Mouse (Mus musculus): ENCODE data around the gene Itpripl2.

Gene Itpripl2

GRCm38 (mm10) chr7:118491431-118492147, at the start of gene Itpripl2:
Gene Itpripl2 (minus strand): TSS chr7:118491975.
- in situ Hi-C loops (cut with MboI, MseI), result no loop called here

GRCm38 (mm10) chr7:118535076-118535475, 43.3 kb upstream of the Itpripl2 start:
- in situ Hi-C loops (cut with MboI, MseI), result loop anchor here (10.0 kb wide), 2 partner anchors 320 to 1320 kb away; partner anchors contain the start of genes Iqck (in 1 of the 2) and Knop1 (in 1 of the 2)

GRCm38 (mm10) chr7:118534326-118534725, 42.6 kb upstream of the Itpripl2 start:
- in situ Hi-C loops (cut with MboI, MseI), result loop anchor here (10.0 kb wide), 2 partner anchors 320 to 1320 kb away; partner anchors contain the start of genes Iqck (in 1 of the 2) and Knop1 (in 1 of the 2)

- in situ Hi-C loops (cut with MboI, MseI), result loop anchor here (10.0 kb wide), 2 partner anchors 322 to 1322 kb away; partner anchors contain the start of genes Iqck (in 1 of the 2) and Knop1 (in 1 of the 2)
Observed at GRCm38 (mm10) chr7:118533178-118533578, 41.4 kb upstream of the Itpripl2 start, which contains the start of gene Coq7. Gene Coq7 (minus strand): TSS chr7:118533356.

GRCm38 (mm10) chr7:118532519-118533177, 40.9 kb upstream of the Itpripl2 start:
- in situ Hi-C loops (cut with MboI, MseI), result loop anchor here (10.0 kb wide), 2 partner anchors 322 to 1322 kb away; partner anchors contain the start of genes Iqck (in 1 of the 2) and Knop1 (in 1 of the 2)

- in situ Hi-C loops (cut with MboI, MseI), result loop anchor here (10.0 kb wide), 1 partner anchor 222 kb away; no protein-coding TSS in a partner anchor
Observed at GRCm38 (mm10) chr7:118526967-118527366, 35.2 kb upstream of the Itpripl2 start.

GRCm38 (mm10) chr7:118522077-118522476, 30.3 kb upstream of the Itpripl2 start:
- in situ Hi-C loops (cut with MboI, MseI), result loop anchor here (10.0 kb wide), 1 partner anchor 217 kb away; no protein-coding TSS in a partner anchor

GRCm38 (mm10) chr7:118519661-118520060, 27.9 kb upstream of the Itpripl2 start:
- in situ Hi-C loops (cut with MboI, MseI), result loop anchor here (10.0 kb wide), 2 partner anchors 75 to 215 kb away; partner anchors contain the start of gene Syt17 (in 1 of the 2)

GRCm38 (mm10) chr7:118518687-118519086, 26.9 kb upstream of the Itpripl2 start:
- in situ Hi-C loops (cut with MboI, MseI), result loop anchor here in 1 of 2 experiments (10.0 kb wide), 1 partner anchor 74 kb away; the partner anchor contains the start of gene Syt17

GRCm38 (mm10) chr7:118517819-118518218, 26.0 kb upstream of the Itpripl2 start:
- in situ Hi-C loops (cut with MboI, MseI), result loop anchor here in 1 of 2 experiments (10.0 kb wide), 1 partner anchor 73 kb away; the partner anchor contains the start of gene Syt17

GRCm38 (mm10) chr7:118508556-118508955, 16.8 kb upstream of the Itpripl2 start:
- in situ Hi-C loops (cut with MboI, MseI), result loop anchor here in 1 of 2 experiments (5.0 kb wide), 1 partner anchor 66 kb away; no protein-coding TSS in a partner anchor

- in situ Hi-C loops (cut with MboI, MseI), result no loop called here
Observed at GRCm38 (mm10) chr7:118503844-118504243, 12.1 kb upstream of the Itpripl2 start.

- in situ Hi-C loops (cut with MboI, MseI), result no loop called here
Observed at GRCm38 (mm10) chr7:118502333-118502732, 10.6 kb upstream of the Itpripl2 start.

- in situ Hi-C loops (cut with MboI, MseI), result no loop called here
Observed at GRCm38 (mm10) chr7:118499784-118500435, 8.1 kb upstream of the Itpripl2 start.

GRCm38 (mm10) chr7:118498984-118499783, 7.4 kb upstream of the Itpripl2 start:
- in situ Hi-C loops (cut with MboI, MseI), result no loop called here

- in situ Hi-C loops (cut with MboI, MseI), result no loop called here
Observed at GRCm38 (mm10) chr7:118494892-118495579, 3.3 kb upstream of the Itpripl2 start.

- in situ Hi-C loops (cut with MboI, MseI), result no loop called here
Observed at GRCm38 (mm10) chr7:118493892-118494291, 2.1 kb upstream of the Itpripl2 start.

GRCm38 (mm10) chr7:118490666-118491430, 927 bp downstream of the Itpripl2 start:
- in situ Hi-C loops (cut with MboI, MseI), result no loop called here

All from T-helper 17 cell (primary cell).